Comparison of ENCODE assay signal across 8 mouse cellular contexts in the genomic region with DNA sequence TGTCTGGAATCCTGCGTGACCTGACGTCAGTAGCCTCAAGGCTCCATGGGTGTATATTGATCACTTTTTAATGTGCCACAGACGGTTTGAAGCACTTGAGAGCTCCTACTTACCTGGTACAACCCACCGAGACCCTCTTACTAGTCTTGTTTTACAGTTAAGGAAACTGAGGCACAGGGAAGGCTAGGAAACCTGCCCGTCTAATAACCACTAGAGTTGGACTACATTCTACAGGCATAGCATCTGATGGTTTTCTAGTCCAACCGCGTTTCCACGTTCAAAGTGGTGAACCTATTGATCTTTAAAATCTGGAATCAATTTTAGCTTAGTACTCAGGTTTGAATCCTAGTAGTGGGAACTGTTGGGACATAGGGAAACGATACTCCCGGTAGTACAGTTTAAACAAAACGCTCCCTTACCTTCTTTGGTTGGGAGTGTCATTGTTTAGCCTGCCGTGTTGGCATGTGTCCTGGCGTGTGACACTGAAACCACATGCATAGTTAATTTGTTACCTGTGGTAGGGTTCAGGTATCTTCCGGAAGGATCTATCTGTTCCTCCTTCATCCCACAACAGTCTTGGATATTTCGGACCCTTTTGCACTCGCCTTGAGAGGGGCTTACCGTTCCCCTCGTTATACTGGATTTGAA. TPM values are rescaled to one million over a fixed set of nuclear protein-coding genes. Genes with fewer than 3 reads are reported as not detected.
DNase-seq lines count a peak whose midpoint lies in the region; ATAC-seq and TF ChIP-seq lines count a peak whose summit lies in the region.

No protein-coding gene starts in this region.

- no peak for TF ChIP-seq POLR2A in testis, adult 2 months (IDR thresholded peaks at IDR 0.05; ENCODE audit: control insufficient read depth, low read depth, low read length)

- peak overlapping the region; percentile 83 for H3K9ac ChIP-seq in forebrain, embryonic 15.5 days (replicated peaks)
- H3K9ac ChIP-seq in kidney, embryonic 16.5 days (replicated peaks; ENCODE audit: low read length), result peak overlapping the region; percentile 92
- H3K9ac ChIP-seq in neural tube, embryonic 13.5 days, result peak overlapping the region; percentile 90

- no peaks in the 10 kb centered on the region for H3K9me3 ChIP-seq in forebrain, embryonic 15.5 days
- no peaks in the 10 kb centered on the region for H3K9me3 ChIP-seq in kidney, embryonic 16.5 days (ENCODE audit: low read length)
- no peaks in the 10 kb centered on the region for H3K9me3 ChIP-seq in neural tube, embryonic 13.5 days

- DNase-seq in testis, postnatal 14 days (ENCODE audit: low spot score), result no peak
- DNase-seq in spleen, postnatal 10 days (ENCODE audit: low spot score in 2 of 2), result no peak
- no peak for DNase-seq in frontal cortex, postnatal 10 days (ENCODE audit: low spot score in 2 of 2)

- peaks cover 10% of the 10 kb centered on the region; the same call in 1 of the 2 replicates for H3K4me1 ChIP-seq in testis, adult 2 months (ENCODE audit: control insufficient read depth, insufficient read depth, low read length)
- H3K4me1 ChIP-seq in forebrain, embryonic 15.5 days, result peaks cover 26% of the 10 kb centered on the region
- H3K4me1 ChIP-seq in kidney, embryonic 16.5 days (ENCODE audit: insufficient read depth, low read length), result peaks cover 13% of the 10 kb centered on the region
- peaks cover 23% of the 10 kb centered on the region for H3K4me1 ChIP-seq in neural tube, embryonic 13.5 days (replicated peaks)

- no peak for TF ChIP-seq CTCF in testis, adult 2 months (IDR thresholded peaks at IDR 0.05; ENCODE audit: control insufficient read depth, insufficient read depth, insufficient replicate concordance, low read depth, low read length)

- peak overlapping the region; percentile 96 for H3K4me3 ChIP-seq in testis, adult 2 months (ENCODE audit: control insufficient read depth, low read depth, low read length)
- H3K4me3 ChIP-seq in forebrain, embryonic 15.5 days, result peak overlapping the region; percentile 71
- H3K4me3 ChIP-seq in kidney, embryonic 16.5 days (ENCODE audit: low read length), result peak overlapping the region; percentile 81
- H3K4me3 ChIP-seq in neural tube, embryonic 13.5 days, result peak overlapping the region; percentile 77

- no peak; the same call in 1 of the 2 replicates for ATAC-seq in forebrain, embryonic 15.5 days (replicated peaks)
- peak; percentile 74; the same call in 1 of the 2 replicates for ATAC-seq in kidney, embryonic 16.5 days (ENCODE audit: low FRiP score, low TSS enrichment)
- ATAC-seq in neural tube, embryonic 13.5 days (ENCODE audit: low read depth), result peak; percentile 58; the same call in 1 of the 2 replicates
- no peak for ATAC-seq in activated CD4-positive, CD25-positive, alpha-beta regulatory T cell, adult 4 months

- H3K27me3 ChIP-seq in testis, adult 2 months (ENCODE audit: control insufficient read depth, insufficient read depth, low read length), result no peaks in the 10 kb centered on the region
- no peaks in the 10 kb centered on the region for H3K27me3 ChIP-seq in forebrain, embryonic 15.5 days
- no peaks in the 10 kb centered on the region for H3K27me3 ChIP-seq in kidney, embryonic 16.5 days (ENCODE audit: insufficient read depth, low read length)
- no peaks in the 10 kb centered on the region for H3K27me3 ChIP-seq in neural tube, embryonic 13.5 days

- WGBS in forebrain, embryonic 15.5 days, result 21% methylated on average over 18 of the region's 18 CpGs
- WGBS in kidney, embryonic 16.5 days, result 21% methylated on average over 18 of the region's 18 CpGs
- 29% methylated on average over 18 of the region's 18 CpGs for WGBS in neural tube, embryonic 13.5 days

- H3K36me3 ChIP-seq in testis, adult 2 months (ENCODE audit: control insufficient read depth, insufficient read depth, low read length), result no peaks in the 10 kb centered on the region
- peaks cover 23% of the 10 kb centered on the region for H3K36me3 ChIP-seq in forebrain, embryonic 15.5 days
- peaks cover 26% of the 10 kb centered on the region for H3K36me3 ChIP-seq in kidney, embryonic 16.5 days (ENCODE audit: insufficient read depth, low read length)
- H3K36me3 ChIP-seq in neural tube, embryonic 13.5 days, result peaks cover 29% of the 10 kb centered on the region

- peak overlapping the region; percentile 86 for H3K27ac ChIP-seq in testis, adult 2 months (ENCODE audit: control insufficient read depth, insufficient read depth, low read depth, low read length)
- peak overlapping the region; percentile 89 for H3K27ac ChIP-seq in forebrain, embryonic 15.5 days (replicated peaks)
- peak overlapping the region; percentile 98 for H3K27ac ChIP-seq in kidney, embryonic 16.5 days (ENCODE audit: low read length)
- H3K27ac ChIP-seq in neural tube, embryonic 13.5 days (replicated peaks), result peak overlapping the region; percentile 96

- H3K4me2 ChIP-seq in forebrain, embryonic 15.5 days (replicated peaks), result peak overlapping the region; percentile 90
- peak overlapping the region; percentile 59 for H3K4me2 ChIP-seq in kidney, embryonic 16.5 days (replicated peaks; ENCODE audit: low read depth, low read length)
- peak overlapping the region; percentile 80 for H3K4me2 ChIP-seq in neural tube, embryonic 13.5 days

RNA-seq across cellular contexts. Expression of gene Nhlrc2, which starts 1.1 kb away (rescaled TPM):
- polyA plus RNA-seq in testis, adult 2 months (2012; rRNA removed), result 1.8 and 2.0 TPM in 2 replicates
- 11.2 and 12.7 TPM in 2 replicates for polyA plus RNA-seq in forebrain, embryonic 15.5 days (2015; fragmentation: Nextera tagmentation; extraction: Ambion mirVana)
- polyA plus RNA-seq in kidney, embryonic 16.5 days (2015; fragmentation: Nextera tagmentation; extraction: Ambion mirVana), result 16.0 and 16.1 TPM in 2 replicates
- polyA plus RNA-seq in neural tube, embryonic 13.5 days (2015; fragmentation: Nextera tagmentation; extraction: Ambion mirVana), result 8.7 and 9.0 TPM in 2 replicates
- 1 to 10 TPM; 6.6 to 7.1 TPM for polyA plus RNA-seq in activated CD4-positive, CD25-positive, alpha-beta regulatory T cell, adult 4 months (2017; shearing (Covaris generic))

RNA-seq across cellular contexts. Expression of gene Dclre1a, which starts 1.1 kb away (rescaled TPM):
- 2.5 and 2.9 TPM in 2 replicates for polyA plus RNA-seq in testis, adult 2 months (2012; rRNA removed)
- polyA plus RNA-seq in forebrain, embryonic 15.5 days (2015; fragmentation: Nextera tagmentation; extraction: Ambion mirVana), result 12.3 and 12.7 TPM in 2 replicates
- 14.8 and 18.6 TPM in 2 replicates for polyA plus RNA-seq in kidney, embryonic 16.5 days (2015; fragmentation: Nextera tagmentation; extraction: Ambion mirVana)
- polyA plus RNA-seq in neural tube, embryonic 13.5 days (2015; fragmentation: Nextera tagmentation; extraction: Ambion mirVana), result 10.5 and 14.1 TPM in 2 replicates
- polyA plus RNA-seq in activated CD4-positive, CD25-positive, alpha-beta regulatory T cell, adult 4 months (2017; shearing (Covaris generic)), result 1 to 10 TPM; 8.4 to 9.7 TPM

Comparison
In these comparisons a context has a peak if more than half of its experiments do, and no peak if none do; other contexts are left out.
1. ATAC-seq: peak in kidney, embryonic 16.5 days (single experiment) and neural tube, embryonic 13.5 days (single experiment); none in forebrain, embryonic 15.5 days (single experiment) and activated CD4-positive, CD25-positive, alpha-beta regulatory T cell, adult 4 months (single experiment).
2. Peak in every context shown above with its lines, with median percentiles within 50 percentile points of each other: H3K27ac ChIP-seq, H3K4me3 ChIP-seq, H3K4me2 ChIP-seq and H3K9ac ChIP-seq.